Mouse (Mus musculus) liver, embryonic 13.5 days (tissue): Measurements from ENCODE around the gene Pigm. TPM values are rescaled to one million over a fixed set of nuclear protein-coding genes. Genes with fewer than 3 reads are reported as not detected.
A peak's percentile ranks its signal among the peaks of the same experiment; 100 is the strongest.

Experiments
- ATAC-seq: fragments of 200-750 bp; cut with Nextera tagmentation; 2 replicates; pipeline ENCODE4 v1.8.0; 2017; ENCODE audit warnings: low read depth, mild to moderate bottlenecking, moderate number of reproducible peaks, moderate library complexity
- DNase-seq: peaks from one replicate; pipeline ENCODE4 v3.0.0; 2022
- H3K27ac ChIP-seq: fragments of 300-500 bp; sonication (generic); 2 replicates; pipeline ENCODE4 v1.5.1; 2015; ENCODE audit warnings: moderate library complexity, mild to moderate bottlenecking, inconsistent platforms
- H3K27me3 ChIP-seq: fragments of 300-500 bp; sonication (generic); 2 replicates; pipeline ENCODE4 v1.6.1; 2015; ENCODE audit warnings: mild to moderate bottlenecking, inconsistent platforms
- H3K36me3 ChIP-seq: fragments of 300-500 bp; sonication (generic); 2 replicates; pipeline ENCODE4 v1.6.1; 2015; ENCODE audit warnings: mild to moderate bottlenecking, inconsistent platforms
- H3K4me1 ChIP-seq: fragments of 300-500 bp; sonication (generic); replicated peaks from 2 replicates; pipeline ENCODE4 v1.6.1; 2015; ENCODE audit warnings: inconsistent platforms
- H3K4me2 ChIP-seq: fragments of 300-500 bp; sonication (generic); 2 replicates; pipeline ENCODE4 v1.6.1; 2015; ENCODE audit warnings: inconsistent platforms, mild to moderate bottlenecking, moderate library complexity
- H3K4me3 ChIP-seq: fragments of 300-500 bp; sonication (generic); replicated peaks from 2 replicates; pipeline ENCODE4 v1.5.1; 2015; ENCODE audit warnings: mild to moderate bottlenecking, inconsistent platforms
- H3K9ac ChIP-seq: fragments of 300-500 bp; sonication (generic); 2 replicates; pipeline ENCODE4 v1.6.1; 2015; ENCODE audit warnings: mild to moderate bottlenecking, inconsistent platforms
- H3K9me3 ChIP-seq: fragments of 300-500 bp; sonication (generic); replicated peaks from 2 replicates; pipeline ENCODE4 v1.6.1; 2016; ENCODE audit warnings: inconsistent platforms
- WGBS: fragments of 180-500 bp; shearing (Covaris S2); methylation state at CpG from one replicate; pipeline ENCODE4 v1.1.7; 2015; ENCODE audit not compliant: insufficient replicate concordance; 5-methylcytosine and 5-hydroxymethylcytosine counted together
- polyA plus RNA-seq: library from polyadenylated mRNA; unstranded; fragments of >200 nt; fragmentation: Nextera tagmentation; extraction: Ambion mirVana; gene quantifications from 2 replicates; pipeline ENCODE4 v1.2.1, GENCODE M21; 2015

Gene Pigm
- polyA plus RNA-seq, 1 experiment from 2014 or later = 2.4 TPM

- H3K36me3 ChIP-seq = no peaks in the 10 kb centered on the region
- H3K27ac ChIP-seq = no peak overlapping the region
- H3K4me1 ChIP-seq = no peaks in the 10 kb centered on the region
- DNase-seq (no peak), ATAC-seq (no peak)
- no peaks in the 10 kb centered on the region for H3K9me3 ChIP-seq
- no peak overlapping the region for H3K4me2 ChIP-seq
- H3K9ac ChIP-seq = no peak overlapping the region
- 28% methylated on average over 3 of the region's 3 CpGs for WGBS
- peaks cover 44% of the 10 kb centered on the region for H3K27me3 ChIP-seq
- no peak overlapping the region for H3K4me3 ChIP-seq
Measured at GRCm38 (mm10) chr1:172352453-172352852, 23.9 kb upstream of the Pigm start.

- no peak overlapping the region for H3K4me3 ChIP-seq
- H3K9me3 ChIP-seq = no peaks in the 10 kb centered on the region
- H3K4me2 ChIP-seq = no peak overlapping the region
- H3K36me3 ChIP-seq = no peaks in the 10 kb centered on the region
- peaks cover 38% of the 10 kb centered on the region for H3K27me3 ChIP-seq
- DNase-seq (no peak), ATAC-seq (no peak)
- H3K4me1 ChIP-seq = no peaks in the 10 kb centered on the region
- no peak overlapping the region for H3K9ac ChIP-seq
- no peak overlapping the region for H3K27ac ChIP-seq
- WGBS = 48% methylated on average over 3 of the region's 3 CpGs
Measured at GRCm38 (mm10) chr1:172355336-172355735, 21.0 kb upstream of the Pigm start.

GRCm38 (mm10) chr1:172357550-172357949 lies 18.8 kb upstream of the Pigm start:
- no peaks in the 10 kb centered on the region for H3K36me3 ChIP-seq
- no peak for ATAC-seq
- peak; percentile 20 for DNase-seq

GRCm38 (mm10) chr1:172358341-172358740 lies 18.0 kb upstream of the Pigm start:
- Histone ChIP-seq H3K27ac (no peak overlapping the region), H3K4me2 (no peak overlapping the region), H3K27me3 (peaks cover 15% of the 10 kb centered on the region), H3K4me3 (no peak overlapping the region), H3K36me3 (no peaks in the 10 kb centered on the region), H3K9ac (no peak overlapping the region), H3K9me3 (no peaks in the 10 kb centered on the region), H3K4me1 (no peaks in the 10 kb centered on the region)
- ATAC-seq (no peak), DNase-seq (no peak)
- whole genome bisulfite sequencing = 54% methylated on average over 10 of the region's 10 CpGs

More at GRCm38 (mm10) chr1:172357550-172357949, 18.8 kb upstream of the Pigm start:
- Histone ChIP-seq H3K9me3 (no peaks in the 10 kb centered on the region), H3K4me1 (no peaks in the 10 kb centered on the region), H3K27me3 (peaks cover 22% of the 10 kb centered on the region), H3K4me2 (no peak overlapping the region), H3K27ac (no peak overlapping the region), H3K4me3 (no peak overlapping the region), H3K9ac (no peak overlapping the region)
- 6% methylated on average over 1 of the region's 1 CpGs for WGBS

GRCm38 (mm10) chr1:172364684-172365083 lies 11.7 kb upstream of the Pigm start:
- Histone ChIP-seq H3K9me3 (no peaks in the 10 kb centered on the region), H3K4me2 (peak overlapping the region; percentile 47), H3K4me3 (0 out of 2 replicates have a peak overlapping the region, but pooled peaks have one; percentile 15), H3K27me3 (peaks cover 3% of the 10 kb centered on the region; the same call in 1 of the 2 replicates), H3K4me1 (peaks cover 20% of the 10 kb centered on the region), H3K27ac (no peak overlapping the region), H3K9ac (no peak overlapping the region), H3K36me3 (no peaks in the 10 kb centered on the region)
- 5% methylated on average over 6 of the region's 6 CpGs for WGBS
- DNase-seq (peak; percentile 81), ATAC-seq (peak; percentile 71)

- peak; percentile 30 for DNase-seq
Measured at GRCm38 (mm10) chr1:172368768-172369418, 7.5 kb upstream of the Pigm start.

GRCm38 (mm10) chr1:172376758-172377458 lies 562 bp downstream of the Pigm start:
- peak; percentile 53 for ATAC-seq
- DNase-seq = peak; percentile 20
- under 1% methylated on average over 62 of the region's 62 CpGs for WGBS

More at GRCm38 (mm10) chr1:172368768-172369418, 7.5 kb upstream of the Pigm start:
- 27% methylated on average over 23 of the region's 23 CpGs for WGBS
- Histone ChIP-seq H3K36me3 (no peaks in the 10 kb centered on the region), H3K27ac (no peak overlapping the region), H3K9me3 (no peaks in the 10 kb centered on the region), H3K4me2 (peak overlapping the region; percentile 34), H3K9ac (no peak overlapping the region), H3K27me3 (peaks cover 2% of the 10 kb centered on the region), H3K4me3 (no peak overlapping the region), H3K4me1 (peaks cover 20% of the 10 kb centered on the region)
- ATAC-seq = no peak

GRCm38 (mm10) chr1:172380066-172380465 lies 3.7 kb downstream of the Pigm start:
- peaks cover 39% of the 10 kb centered on the region for H3K4me1 ChIP-seq
- H3K4me3 ChIP-seq = no peak overlapping the region
- 76% methylated on average over 10 of the region's 10 CpGs for WGBS
- no peaks in the 10 kb centered on the region for H3K27me3 ChIP-seq
- no peaks in the 10 kb centered on the region for H3K9me3 ChIP-seq
- H3K4me2 ChIP-seq = no peak overlapping the region
- no peak overlapping the region for H3K27ac ChIP-seq
- DNase-seq (no peak), ATAC-seq (no peak)
- H3K9ac ChIP-seq = no peak overlapping the region
- H3K36me3 ChIP-seq = peaks cover 37% of the 10 kb centered on the region

More at GRCm38 (mm10) chr1:172376758-172377458, 562 bp downstream of the Pigm start:
- Histone ChIP-seq H3K9ac (peak overlapping the region; percentile 87), H3K9me3 (no peaks in the 10 kb centered on the region), H3K4me2 (peak overlapping the region; percentile 97), H3K4me3 (peak overlapping the region; percentile 97), H3K36me3 (peaks cover 29% of the 10 kb centered on the region), H3K4me1 (peaks cover 39% of the 10 kb centered on the region), H3K27me3 (peaks cover 2% of the 10 kb centered on the region; the same call in 1 of the 2 replicates), H3K27ac (peak overlapping the region; percentile 78)

- DNase-seq (no peak), ATAC-seq (no peak)
- H3K4me3 ChIP-seq = no peak overlapping the region
- H3K36me3 ChIP-seq = peaks cover 37% of the 10 kb centered on the region
- 88% methylated on average over 1 of the region's 1 CpGs for WGBS
- no peaks in the 10 kb centered on the region for H3K27me3 ChIP-seq
- H3K4me2 ChIP-seq = no peak overlapping the region
- no peak overlapping the region for H3K9ac ChIP-seq
- H3K9me3 ChIP-seq = no peaks in the 10 kb centered on the region
- H3K27ac ChIP-seq = no peak overlapping the region
- H3K4me1 ChIP-seq = peaks cover 31% of the 10 kb centered on the region
Measured at GRCm38 (mm10) chr1:172382090-172382489, 5.7 kb downstream of the Pigm start.

- H3K4me1 ChIP-seq = no peaks in the 10 kb centered on the region
- DNase-seq (no peak), ATAC-seq (no peak)
- peaks cover 8% of the 10 kb centered on the region; the same call in 1 of the 2 replicates for H3K36me3 ChIP-seq
- peaks cover 11% of the 10 kb centered on the region; the same call in 1 of the 2 replicates for H3K27me3 ChIP-seq
- H3K27ac ChIP-seq = no peak overlapping the region
- H3K4me2 ChIP-seq = no peak overlapping the region
- H3K9ac ChIP-seq = no peak overlapping the region
- WGBS = 69% methylated on average over 5 of the region's 5 CpGs
- H3K4me3 ChIP-seq = no peak overlapping the region
- no peaks in the 10 kb centered on the region for H3K9me3 ChIP-seq
Measured at GRCm38 (mm10) chr1:172387246-172387645, 10.9 kb downstream of the Pigm start.

- Histone ChIP-seq H3K27ac (no peak overlapping the region), H3K9me3 (no peaks in the 10 kb centered on the region), H3K4me3 (no peak overlapping the region), H3K27me3 (peaks cover 18% of the 10 kb centered on the region; the same call in 1 of the 2 replicates), H3K4me2 (no peak overlapping the region), H3K36me3 (no peaks in the 10 kb centered on the region), H3K4me1 (no peaks in the 10 kb centered on the region), H3K9ac (no peak overlapping the region)
- DNase-seq = no peak
- 41% methylated on average over 1 of the region's 1 CpGs for WGBS
- peak; percentile 59; the same call in 1 of the 2 replicates for ATAC-seq
Measured at GRCm38 (mm10) chr1:172390769-172391168, 14.4 kb downstream of the Pigm start.
